Mouse (Mus musculus) liver, adult 2 months (tissue): ENCODE results near the gene Gcnt2. TPM values are rescaled to one million over a fixed set of nuclear protein-coding genes. Genes with fewer than 3 reads are reported as not detected.
A peak's percentile ranks its signal among the peaks of the same experiment; 100 is the strongest.

Source experiments
- DNase-seq: peaks from one replicate; pipeline ENCODE4 v3.0.0-alpha.2; 2011; ENCODE audit warnings: low read depth, low spot score; ENCODE audit errors: extremely low read depth
- H3K27ac ChIP-seq: fragments of 200-500 bp; replicated peaks from 2 replicates; pipeline ENCODE4 v1.5.1; 2012; ENCODE audit warnings: low read depth, mild to moderate bottlenecking, control low read depth, inconsistent platforms, low read length; ENCODE audit not compliant: insufficient read depth
- H3K27me3 ChIP-seq: fragments of 200-500 bp; 2 replicates; pipeline ENCODE4 v1.6.1; 2012; ENCODE audit warnings: mild to moderate bottlenecking, moderate library complexity, low read length, inconsistent platforms; ENCODE audit not compliant: control insufficient read depth, insufficient read depth
- H3K36me3 ChIP-seq: fragments of 200-500 bp; 2 replicates; pipeline ENCODE4 v1.6.1; 2012; ENCODE audit warnings: low read length, inconsistent platforms; ENCODE audit not compliant: control insufficient read depth, insufficient read depth
- H3K4me1 ChIP-seq: fragments of 200-500 bp; 2 replicates; pipeline ENCODE4 v1.6.1; 2011; ENCODE audit warnings: low read length; ENCODE audit not compliant: control insufficient read depth, insufficient read depth
- H3K4me3 ChIP-seq: fragments of 200-500 bp; 2 replicates; pipeline ENCODE4 v1.5.1; 2011; ENCODE audit warnings: low read depth, mild to moderate bottlenecking, control low read depth, low read length, moderate library complexity; ENCODE audit not compliant: insufficient read depth
- H3K79me2 ChIP-seq: fragments of 200-500 bp; 2 replicates; pipeline ENCODE4 v1.6.1; 2012; ENCODE audit warnings: inconsistent platforms, mild to moderate bottlenecking, low read length, moderate library complexity; ENCODE audit not compliant: control insufficient read depth, insufficient read depth
- H3K9ac ChIP-seq: fragments of 200-500 bp; 2 replicates; pipeline ENCODE4 v1.6.1; 2012; ENCODE audit warnings: low read depth, mild to moderate bottlenecking, control low read depth, inconsistent platforms, low read length
- CTCF ChIP-seq: fragments of 200-500 bp; IDR thresholded peaks from 2 replicates; pipeline ENCODE4 v1.5.1; 2011; ENCODE audit warnings: low read depth, low read length, control low read depth
- POLR2A ChIP-seq: fragments of 200-500 bp; IDR thresholded peaks from 2 replicates; pipeline ENCODE4 v1.6.1; 2011; ENCODE audit warnings: low read length, control low read depth; ENCODE audit not compliant: insufficient read depth; ENCODE audit errors: extremely low read depth
- WGBS: fragments of 180-500 bp; shearing (Covaris S2); methylation state at CpG from one replicate; pipeline ENCODE4 v1.1.7; 2018; 5-methylcytosine and 5-hydroxymethylcytosine counted together
- polyA plus RNA-seq: library from polyadenylated mRNA; depleted of rRNA; stranded (reverse); fragments of >200 nt; gene quantifications from 2 replicates; pipeline ENCODE4 v1.2.3, GENCODE M21; 2012
- total RNA-seq: library from RNA; depleted of rRNA; stranded (reverse); fragments of >200 nt; gene quantifications from 2 replicates; pipeline ENCODE4 v1.2.3, GENCODE M21; 2014

Gcnt2 gene
- total and polyA plus RNA-seq, 2 experiments, result 2.8 to 14.7 TPM

GRCm38 (mm10) chr13:40856786-40857185, 2.8 kb upstream of the Gcnt2 start:
- no peak overlapping the region for H3K9ac ChIP-seq
- TF ChIP-seq CTCF (no peak), POLR2A (no peak)
- no peak overlapping the region for H3K27ac ChIP-seq
- H3K4me1 ChIP-seq, result peaks cover 24% of the 10 kb centered on the region
- H3K4me3 ChIP-seq, result no peak overlapping the region
- no peaks in the 10 kb centered on the region for H3K27me3 ChIP-seq
- H3K79me2 ChIP-seq, result peaks cover 4% of the 10 kb centered on the region; the same call in 1 of the 2 replicates
- peak; percentile 56 for DNase-seq
- 81% methylated on average over 8 of the region's 8 CpGs for WGBS
- no peaks in the 10 kb centered on the region for H3K36me3 ChIP-seq

- H3K27ac ChIP-seq, result peak overlapping the region; percentile 29
- peaks cover 27% of the 10 kb centered on the region for H3K4me1 ChIP-seq
- peaks cover 8% of the 10 kb centered on the region; the same call in 1 of the 2 replicates for H3K79me2 ChIP-seq
- WGBS, result 24% methylated on average over 13 of the region's 13 CpGs
- H3K4me3 ChIP-seq, result no peak overlapping the region
- TF ChIP-seq POLR2A (no peak), CTCF (no peak)
- DNase-seq, result peak; percentile 81
- H3K27me3 ChIP-seq, result no peaks in the 10 kb centered on the region
- H3K36me3 ChIP-seq, result no peaks in the 10 kb centered on the region
- H3K9ac ChIP-seq, result no peak overlapping the region
Measured at GRCm38 (mm10) chr13:40857281-40857818, 2.2 kb upstream of the Gcnt2 start.

- H3K27me3 ChIP-seq, result no peaks in the 10 kb centered on the region
- TF ChIP-seq CTCF (no peak), POLR2A (no peak)
- H3K27ac ChIP-seq, result peak overlapping the region; percentile 78
- DNase-seq, result peak; percentile 79
- peak overlapping the region; percentile 11; the same call in 1 of the 2 replicates for H3K4me3 ChIP-seq
- H3K4me1 ChIP-seq, result peaks cover 32% of the 10 kb centered on the region
- H3K36me3 ChIP-seq, result no peaks in the 10 kb centered on the region
- 25% methylated on average over 8 of the region's 8 CpGs for WGBS
- no peak overlapping the region for H3K9ac ChIP-seq
- peaks cover 19% of the 10 kb centered on the region; the same call in 1 of the 2 replicates for H3K79me2 ChIP-seq
Measured at GRCm38 (mm10) chr13:40859225-40859624, 329 bp upstream of the Gcnt2 start.

- Histone ChIP-seq H3K4me1 (peaks cover 23% of the 10 kb centered on the region), H3K79me2 (peaks cover 36% of the 10 kb centered on the region; the same call in 1 of the 2 replicates), H3K27ac (no peak overlapping the region), H3K4me3 (no peak overlapping the region), H3K27me3 (no peaks in the 10 kb centered on the region), H3K36me3 (0 out of 2 replicates have a peak, but pooled peaks cover 2% of the 10 kb centered on the region), H3K9ac (no peak overlapping the region)
- WGBS, result 62% methylated on average over 9 of the region's 9 CpGs
- TF ChIP-seq CTCF (no peak), POLR2A (no peak)
- no peak for DNase-seq
Measured at GRCm38 (mm10) chr13:40863006-40863405, 3.5 kb downstream of the Gcnt2 start.

- Histone ChIP-seq H3K4me1 (peaks cover 4% of the 10 kb centered on the region; the same call in 1 of the 2 replicates), H3K79me2 (peaks cover 33% of the 10 kb centered on the region; the same call in 1 of the 2 replicates), H3K9ac (no peak overlapping the region), H3K4me3 (no peak overlapping the region), H3K27me3 (no peaks in the 10 kb centered on the region), H3K36me3 (0 out of 2 replicates have a peak, but pooled peaks cover 2% of the 10 kb centered on the region), H3K27ac (no peak overlapping the region)
- 71% methylated on average over 16 of the region's 16 CpGs for WGBS
- TF ChIP-seq CTCF, result no peak
- TF ChIP-seq POLR2A, result no peak
- DNase-seq, result no peak
Measured at GRCm38 (mm10) chr13:40868844-40869587, 9.5 kb downstream of the Gcnt2 start.

GRCm38 (mm10) chr13:40874021-40874420, 14.5 kb downstream of the Gcnt2 start:
- H3K27ac ChIP-seq, result no peak overlapping the region
- no peaks in the 10 kb centered on the region for H3K27me3 ChIP-seq
- no peak overlapping the region for H3K4me3 ChIP-seq
- peaks cover 34% of the 10 kb centered on the region for H3K79me2 ChIP-seq
- peaks cover 6% of the 10 kb centered on the region for H3K4me1 ChIP-seq
- no peak overlapping the region for H3K9ac ChIP-seq
- 32% methylated on average over 5 of the region's 5 CpGs for WGBS
- TF ChIP-seq POLR2A (no peak), CTCF (no peak)
- peak; percentile 84 for DNase-seq
- no peaks in the 10 kb centered on the region; the same call in 1 of the 2 replicates for H3K36me3 ChIP-seq
